Mouse (Mus musculus) thymus, adult 2 months (tissue): ENCODE results near the gene Teddm1a.

Source experiments
- CTCF ChIP-seq: fragments of 200-500 bp; IDR thresholded peaks from 2 replicates; pipeline ENCODE4 v1.5.1; 2012; ENCODE audit warnings: mild to moderate bottlenecking, control low read depth, low read length, moderate library complexity, borderline replicate concordance; ENCODE audit not compliant: control insufficient read depth, poor library complexity, insufficient read depth; ENCODE audit errors: extremely low read depth
- POLR2A ChIP-seq: fragments of 200-500 bp; IDR thresholded peaks from 2 replicates; pipeline ENCODE4 v1.6.1; 2012; ENCODE audit warnings: mild to moderate bottlenecking, low read length, control low read depth, moderate library complexity; ENCODE audit not compliant: control insufficient read depth, poor library complexity, insufficient read depth; ENCODE audit errors: extremely low read depth

DNA sequence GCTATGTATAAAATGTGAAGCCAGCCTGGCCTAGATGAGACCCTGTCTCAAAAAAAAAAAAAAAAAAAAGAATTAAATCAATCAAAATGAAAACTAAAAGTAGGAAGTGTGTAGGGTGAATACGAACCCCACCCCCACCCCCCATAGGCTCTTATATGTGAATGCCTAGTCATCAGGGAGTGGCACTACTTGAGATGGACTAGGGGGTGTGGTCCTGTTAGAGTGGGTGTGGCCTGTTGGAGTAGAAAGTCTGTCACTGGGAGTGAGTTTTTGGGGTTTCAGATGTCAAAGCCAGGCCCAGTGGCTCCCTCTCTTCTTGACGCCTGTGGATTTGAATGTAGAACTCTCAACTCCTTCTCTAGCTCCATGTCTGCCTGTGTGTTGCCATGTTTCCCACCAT lies 45.5 kb downstream of the Teddm1a start:
- TF ChIP-seq CTCF (no peak), POLR2A (no peak)
